Mouse (Mus musculus): ENCODE measurements at regions not wholly inside any gene's neighbourhood (a gene's known extent, or its start where the extent isn't known, plus 50 kb on each side); places are given as distances from the start of the nearest gene placed in this dataset.

DNA sequence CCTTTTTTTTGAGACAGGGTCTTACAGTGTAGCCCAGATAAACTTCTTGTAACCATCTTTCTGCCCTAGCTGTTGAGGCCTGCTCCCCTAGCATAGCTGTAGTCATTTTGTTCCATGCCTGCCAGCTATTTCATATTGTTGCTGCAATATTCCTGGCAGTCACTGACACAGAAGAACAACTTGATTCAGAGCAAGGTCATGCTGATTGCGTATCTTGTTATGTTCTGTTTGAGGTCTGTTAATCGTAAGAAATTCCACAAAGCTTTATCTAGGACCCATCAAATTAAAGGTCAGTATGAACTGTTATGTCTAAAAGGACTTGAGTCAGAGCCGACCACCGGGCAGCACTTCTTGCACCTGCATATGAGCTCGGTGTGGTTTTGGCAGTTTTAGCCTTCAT is 79.7 kb downstream of the Ddx3x start:
- TF ChIP-seq EP300 (IDR thresholded peaks at IDR 0.05): no peak
- TF ChIP-seq CTCF (IDR thresholded peaks at IDR 0.05): no peak
